Mouse (Mus musculus) telencephalon, adult 2 months (tissue): Measurements from ENCODE around the gene Sptlc3.

Source experiments
- DNase-seq: peaks from one replicate; pipeline ENCODE4 v3.0.0-alpha.2; 2011; ENCODE audit warnings: low read depth, low spot score

Gene Sptlc3

GRCm38 (mm10) chr2:139493836-139494235 lies at the start of gene Sptlc3:
TSS of gene Sptlc3 (plus strand) at chr2:139493913.
- DNase-seq: no peak

- DNase-seq: no peak
Observed at GRCm38 (mm10) chr2:139467726-139468125, 26.0 kb upstream of the Sptlc3 start.

- DNase-seq: no peak
Observed at GRCm38 (mm10) chr2:139488708-139489107, 5.0 kb upstream of the Sptlc3 start.

- DNase-seq: no peak
Observed at GRCm38 (mm10) chr2:139494629-139495028, 916 bp downstream of the Sptlc3 start.

GRCm38 (mm10) chr2:139561966-139562505 lies 68.3 kb downstream of the Sptlc3 start:
- DNase-seq: peak; percentile 23

- DNase-seq: no peak
Observed at GRCm38 (mm10) chr2:139579280-139579679, 85.6 kb downstream of the Sptlc3 start.

GRCm38 (mm10) chr2:139582766-139583165 lies 89.1 kb downstream of the Sptlc3 start:
- DNase-seq: no peak

- no peak for DNase-seq
Observed at GRCm38 (mm10) chr2:139587660-139588200, 94.0 kb downstream of the Sptlc3 start.

GRCm38 (mm10) chr2:139589905-139590304 lies 96.2 kb downstream of the Sptlc3 start:
- DNase-seq: peak; percentile 22

GRCm38 (mm10) chr2:139590888-139591698 lies 97.4 kb downstream of the Sptlc3 start:
- DNase-seq: no peak

GRCm38 (mm10) chr2:139592109-139592508 lies 98.4 kb downstream of the Sptlc3 start:
- no peak for DNase-seq

GRCm38 (mm10) chr2:139597229-139597628 lies 103.5 kb downstream of the Sptlc3 start:
- no peak for DNase-seq

GRCm38 (mm10) chr2:139601543-139602194 lies 108.0 kb downstream of the Sptlc3 start:
- no peak for DNase-seq

GRCm38 (mm10) chr2:139608167-139608566 lies 114.5 kb downstream of the Sptlc3 start:
- DNase-seq: no peak

- no peak for DNase-seq
Observed at GRCm38 (mm10) chr2:139608810-139609209, 115.1 kb downstream of the Sptlc3 start.

- no peak for DNase-seq
Observed at GRCm38 (mm10) chr2:139609231-139609630, 115.5 kb downstream of the Sptlc3 start.

- no peak for DNase-seq
Observed at GRCm38 (mm10) chr2:139609662-139610291, 116.1 kb downstream of the Sptlc3 start.

GRCm38 (mm10) chr2:139612410-139613107 lies 118.8 kb downstream of the Sptlc3 start:
- no peak for DNase-seq

GRCm38 (mm10) chr2:139626496-139626895 lies 132.8 kb downstream of the Sptlc3 start:
- DNase-seq: no peak

GRCm38 (mm10) chr2:139628731-139629130 lies 135.0 kb downstream of the Sptlc3 start:
- DNase-seq: no peak

- no peak for DNase-seq
Observed at GRCm38 (mm10) chr2:139629653-139630052, 135.9 kb downstream of the Sptlc3 start.
